ENCODE assay signal across 13 mouse cellular contexts in genomic region chr2:29482979-29483718, GRCm38 (mm10).
DNase-seq lines count a peak whose midpoint lies in the region; ATAC-seq and TF ChIP-seq lines count a peak whose summit lies in the region.
"Had no signal": no experiment of that assay in that cellular context is flagged by ENCODE, and none has a peak within 500 bp of the region (broad histone marks: within the 10 kb centered on the region; RNA-seq: fewer than 3 reads in every experiment).

No protein-coding gene starts in this region.

- no peak overlapping the region for H3K9ac ChIP-seq in forebrain, postnatal 0 days
- H3K9ac ChIP-seq in liver, adult 2 months (ENCODE audit: low read depth, low read length), result no peak overlapping the region
- H3K9ac ChIP-seq in intestine, postnatal 0 days (ENCODE audit: low read depth, low read length), result no peak overlapping the region
- H3K9ac ChIP-seq: forebrain, embryonic 15.5 days had no signal

- peaks cover 20% of the 10 kb centered on the region; the same call in 1 of the 2 replicates for H3K27me3 ChIP-seq in forebrain, embryonic 10.5 days (ENCODE audit: poor library complexity, severe bottlenecking)
- H3K27me3 ChIP-seq in forebrain, postnatal 0 days (ENCODE audit: insufficient read depth, low read length), result no peaks in the 10 kb centered on the region
- no peaks in the 10 kb centered on the region for H3K27me3 ChIP-seq in liver, adult 2 months (ENCODE audit: control insufficient read depth, insufficient read depth, low read length)
- H3K27me3 ChIP-seq in intestine, postnatal 0 days (replicated peaks; ENCODE audit: control insufficient read depth, insufficient read depth, low read length), result no peaks in the 10 kb centered on the region
- H3K27me3 ChIP-seq: forebrain, embryonic 15.5 days had no signal

- no peaks in the 10 kb centered on the region for H3K9me3 ChIP-seq in forebrain, embryonic 10.5 days
- no peaks in the 10 kb centered on the region for H3K9me3 ChIP-seq in forebrain, postnatal 0 days (ENCODE audit: low read length)
- H3K9me3 ChIP-seq in intestine, postnatal 0 days (ENCODE audit: control insufficient read depth), result no peaks in the 10 kb centered on the region
- H3K9me3 ChIP-seq: forebrain, embryonic 15.5 days had no signal

- H3K4me2 ChIP-seq in forebrain, postnatal 0 days (ENCODE audit: low read depth), result no peak overlapping the region
- no peak overlapping the region for H3K4me2 ChIP-seq in intestine, postnatal 0 days (replicated peaks; ENCODE audit: low read depth)
- H3K4me2 ChIP-seq: forebrain, embryonic 15.5 days; midbrain, embryonic 11.5 days had no signal

- WGBS in forebrain, embryonic 10.5 days, result 54% methylated on average over 9 of the region's 9 CpGs
- WGBS in forebrain, postnatal 0 days, result 51% methylated on average over 9 of the region's 9 CpGs
- WGBS in liver, adult 2 months, result 67% methylated on average over 9 of the region's 9 CpGs
- 45% methylated on average over 9 of the region's 9 CpGs for WGBS in intestine, postnatal 0 days

- no peaks in the 10 kb centered on the region for H3K79me2 ChIP-seq in liver, adult 2 months (ENCODE audit: control insufficient read depth, insufficient read depth, low read length)

- no peak for DNase-seq in forebrain, embryonic 10.5 days (ENCODE audit: extremely low spot score, low spot score)
- DNase-seq in forebrain, postnatal 0 days, result no peak
- DNase-seq in liver, adult 2 months (ENCODE audit: extremely low read depth, low read depth, low spot score), result peak; percentile 51
- DNase-seq in liver, result no peak
- peak; percentile 77 for DNase-seq in yolk sac, embryonic 10.5 days (ENCODE audit: low spot score)
- DNase-seq in lung, adult 18-20 months, result no peak
- DNase-seq: adrenal gland, postnatal 10 days; cerebellum, adult 11 months; right cerebral cortex, postnatal 25 days had no signal

- no peak for ATAC-seq in forebrain, postnatal 0 days
- ATAC-seq in intestine, postnatal 0 days, result peak; percentile 76
- no peak for ATAC-seq in erythroid progenitor cell, adult 5-6 weeks (replicated peaks; ENCODE audit: low FRiP score, poor library complexity, severe bottlenecking)

- H3K4me3 ChIP-seq in forebrain, embryonic 10.5 days, result no peak overlapping the region
- H3K4me3 ChIP-seq in forebrain, postnatal 0 days (ENCODE audit: low read depth, low read length), result no peak overlapping the region
- H3K4me3 ChIP-seq in liver, adult 2 months (ENCODE audit: insufficient read depth, low read depth, low read length), result no peak overlapping the region
- no peak overlapping the region for H3K4me3 ChIP-seq in intestine, postnatal 0 days (ENCODE audit: low read depth, low read length)
- H3K4me3 ChIP-seq: forebrain, embryonic 15.5 days had no signal

- no peak for TF ChIP-seq POLR2A in liver, adult 2 months (IDR thresholded peaks at IDR 0.05; ENCODE audit: extremely low read depth, insufficient read depth, low read length)

- no peak for TF ChIP-seq CTCF in forebrain, postnatal 0 days (IDR thresholded peaks at IDR 0.05; ENCODE audit: low read depth)
- TF ChIP-seq CTCF in liver, adult 2 months (IDR thresholded peaks at IDR 0.05; ENCODE audit: low read depth, low read length), result no peak
- no peak for TF ChIP-seq CTCF in intestine, postnatal 0 days (IDR thresholded peaks at IDR 0.05; ENCODE audit: low read depth)

- H3K36me3 ChIP-seq in forebrain, embryonic 10.5 days (replicated peaks), result no peaks in the 10 kb centered on the region
- no peaks in the 10 kb centered on the region for H3K36me3 ChIP-seq in forebrain, postnatal 0 days (ENCODE audit: insufficient read depth)
- no peaks in the 10 kb centered on the region for H3K36me3 ChIP-seq in liver, adult 2 months (ENCODE audit: control insufficient read depth, insufficient read depth, low read length)
- H3K36me3 ChIP-seq in intestine, postnatal 0 days (ENCODE audit: control insufficient read depth, insufficient read depth), result no peaks in the 10 kb centered on the region
- H3K36me3 ChIP-seq: forebrain, embryonic 15.5 days had no signal

- H3K27ac ChIP-seq in forebrain, embryonic 10.5 days, result peak overlapping the region; percentile 54
- no peak overlapping the region for H3K27ac ChIP-seq in forebrain, postnatal 0 days (ENCODE audit: low read depth, low read length)
- H3K27ac ChIP-seq in liver, adult 2 months (replicated peaks; ENCODE audit: insufficient read depth, low read depth, low read length), result no peak overlapping the region
- no peak overlapping the region for H3K27ac ChIP-seq in intestine, postnatal 0 days (ENCODE audit: low read depth, low read length)
- H3K27ac ChIP-seq: forebrain, embryonic 15.5 days had no signal

- H3K4me1 ChIP-seq in forebrain, embryonic 10.5 days, result peaks cover 46% of the 10 kb centered on the region
- peaks cover 5% of the 10 kb centered on the region for H3K4me1 ChIP-seq in forebrain, postnatal 0 days (ENCODE audit: insufficient read depth)
- H3K4me1 ChIP-seq in liver, adult 2 months (ENCODE audit: control insufficient read depth, insufficient read depth, low read length), result peaks cover 8% of the 10 kb centered on the region; the same call in 1 of the 2 replicates
- no peaks in the 10 kb centered on the region; the same call in 1 of the 2 replicates for H3K4me1 ChIP-seq in intestine, postnatal 0 days (replicated peaks; ENCODE audit: control insufficient read depth, insufficient read depth, low read length)

Comparison
In these comparisons a context has a peak if more than half of its experiments do, and no peak if none do; other contexts are left out.
1. DNase-seq: peak in liver, adult 2 months (single experiment) and yolk sac, embryonic 10.5 days (single experiment); none in forebrain, embryonic 10.5 days (single experiment), forebrain, postnatal 0 days (single experiment), liver (single experiment) and lung, adult 18-20 months (0 of 2).